Mouse (Mus musculus) left cerebral cortex, postnatal 25 days (tissue): ENCODE measurements around the gene Rnf212b. TPM values are rescaled to one million over a fixed set of nuclear protein-coding genes. Genes with fewer than 3 reads are reported as not detected.

ENCODE experiments used
- DNase-seq, 2 experiments: peaks; one replicate each; pipeline ENCODE4 v3.0.0; 2022; ENCODE audit warnings: low spot score in 2 of 2, mixed read lengths in 1 of 2
- intact Hi-C: fragments of 180-260 bp; cut with DNase I; formaldehyde crosslinking; loops from one replicate; pipeline ENCODE4 v1.15.1; 2025
- total RNA-seq, 2 experiments: library from RNA; stranded (reverse); gene quantifications; 2 replicates each; pipeline ENCODE4 v1.2.3; 2021

The Rnf212b gene
- total RNA-seq, 2 experiments from 2014 or later: not detected

- intact Hi-C loops: loop anchor here (5.0 kb wide), 1 partner anchor 194 kb away; no protein-coding TSS in a partner anchor
- no peak for DNase-seq
These were observed 89.7 kb downstream of the Rnf212b start for GRCm38 (mm10) chr14:54903641-54904040.

Other genes with a start within 250 kb of the Rnf212b start
- 1 to 10 TPM; 1.6 to 2.1 TPM for gene Ajuba, start 236.6 kb upstream of the Rnf212b start, total RNA-seq
- 10 to 100 TPM in 1 of 2 experiments, 1 to 10 TPM in 1; 8.9 to 10.4 TPM for gene 4931414P19Rik, start 208.1 kb upstream of the Rnf212b start, total RNA-seq
- gene Psmb5, start 196.1 kb upstream of the Rnf212b start, total RNA-seq: 100 to 1,000 TPM; 164 to 182 TPM
- gene Psmb11, start 192.7 kb upstream of the Rnf212b start, total RNA-seq: under 1 TPM in 1 of 2 experiments, not detected in 1; 0.07 TPM
- gene Gm17606, start 173.2 kb upstream of the Rnf212b start, total RNA-seq: not detected
- 10 to 100 TPM in 1 of 2 experiments, 1 to 10 TPM in 1; 8.0 to 11.1 TPM for gene Cdh24, start 172.8 kb upstream of the Rnf212b start, total RNA-seq
- 10 to 100 TPM; 22.8 to 24.2 TPM for gene 1700123O20Rik, start 127.9 kb upstream of the Rnf212b start, total RNA-seq
- gene Acin1, start 127.2 kb upstream of the Rnf212b start, total RNA-seq: 100 to 1,000 TPM; 180 to 192 TPM
- under 1 TPM in 1 of 2 experiments, not detected in 1; 0.14 TPM for gene Gm29776, start 115.3 kb upstream of the Rnf212b start, total RNA-seq
- gene Cebpe, start 102.0 kb upstream of the Rnf212b start, total RNA-seq: not detected
- 10 to 100 TPM; 53.9 to 60.2 TPM for gene Slc7a8, start 32.2 kb upstream of the Rnf212b start, total RNA-seq
- 10 to 100 TPM; 17.7 to 23.0 TPM for gene Homez, start 56.8 kb downstream of the Rnf212b start, total RNA-seq
- 10 to 100 TPM; 13.5 to 16.4 TPM for gene Ppp1r3e, start 63.4 kb downstream of the Rnf212b start, total RNA-seq
- gene Bcl2l2, start 69.2 kb downstream of the Rnf212b start, total RNA-seq: 100 to 1,000 TPM; 135 to 136 TPM
- 10 to 100 TPM in 1 of 2 experiments, 1 to 10 TPM in 1; 3.2 to 16.8 TPM for gene Gm20521, start 69.3 kb downstream of the Rnf212b start, total RNA-seq
- 100 to 1,000 TPM; 204 to 231 TPM for gene Pabpn1, start 78.4 kb downstream of the Rnf212b start, total RNA-seq
- gene Slc22a17, start 99.0 kb downstream of the Rnf212b start, total RNA-seq: 100 to 1,000 TPM; 628 to 630 TPM
- 1 to 10 TPM; 7.4 to 8.1 TPM for gene Efs, start 112.0 kb downstream of the Rnf212b start, total RNA-seq
- not detected for gene Il25, start 118.6 kb downstream of the Rnf212b start, total RNA-seq
- gene Cmtm5, start 122.1 kb downstream of the Rnf212b start, total RNA-seq: 10 to 100 TPM; 48.1 to 63.0 TPM
- gene Myh6, start 152.8 kb downstream of the Rnf212b start, total RNA-seq: 1 to 10 TPM; 5.4 to 8.7 TPM
- gene Gm17428, start 162.8 kb downstream of the Rnf212b start, total RNA-seq: not detected
- gene Myh7, start 180.5 kb downstream of the Rnf212b start, total RNA-seq: 10 to 100 TPM; 18.0 to 19.6 TPM
- 10 to 100 TPM; 23.0 to 26.4 TPM for gene Ngdn, start 201.3 kb downstream of the Rnf212b start, total RNA-seq